Mouse (Mus musculus): Measurements from ENCODE around the gene Runx2.
A peak's percentile ranks its signal among the peaks of the same experiment; 100 is the strongest.

Gene Runx2

DNA sequence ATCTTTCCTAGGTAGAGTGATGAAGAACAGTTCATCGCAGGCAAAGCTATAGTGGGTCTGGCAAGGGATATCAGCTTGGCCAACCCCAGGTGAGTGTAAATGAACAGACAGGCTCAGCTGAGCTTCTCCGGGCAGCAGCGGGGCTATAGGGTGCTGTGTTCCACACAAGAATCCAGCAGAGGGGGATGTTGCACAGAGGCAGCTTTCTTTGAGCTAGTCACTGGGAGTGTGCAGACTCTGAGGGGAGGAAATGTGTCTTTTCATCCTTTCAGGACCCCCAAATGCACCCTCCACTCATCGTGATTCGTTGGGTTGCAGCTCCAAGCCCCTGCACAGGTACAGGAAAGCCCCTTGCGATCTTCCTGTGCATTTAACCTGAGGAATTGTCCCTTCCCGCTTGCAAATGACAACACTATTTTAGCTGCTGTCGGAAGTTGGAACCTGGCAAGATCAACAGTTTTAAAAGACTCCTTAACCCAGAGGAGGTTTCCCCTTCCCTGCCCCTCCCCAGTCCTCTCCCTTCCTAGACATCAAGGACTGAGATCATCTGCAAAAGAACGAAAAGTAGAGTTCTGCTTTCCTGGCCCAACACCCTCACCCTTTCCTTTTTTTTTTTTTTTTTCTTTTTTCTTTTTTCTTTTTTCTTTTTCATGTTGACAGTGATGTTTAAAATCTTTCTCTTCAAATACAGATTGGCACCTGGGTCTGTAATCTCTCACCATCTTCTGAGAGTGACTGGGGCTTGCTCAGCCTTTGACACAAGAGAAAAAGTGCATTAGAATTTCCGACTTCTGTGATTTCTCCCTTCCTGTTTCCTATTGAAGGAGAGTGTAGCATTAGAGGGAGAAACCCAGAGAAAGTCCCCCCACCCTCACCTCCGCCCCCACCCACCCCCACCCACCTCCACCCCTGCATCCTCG, 358.7 kb downstream of the Runx2 start:
- DNase-seq: peak; percentile 68

- no peak for DNase-seq
These were observed 364.6 kb downstream of the Runx2 start for GRCm38 (mm10) chr17:44449915-44450471.

Data from lung, postnatal 36 days (tissue).